Mouse (Mus musculus): ENCODE results near the gene Zfp108. TPM values are rescaled to one million over a fixed set of nuclear protein-coding genes. Genes with fewer than 3 reads are reported as not detected.

The Zfp108 gene
- polyA plus RNA-seq, 1 experiment from 2014 or later: 4.7 TPM

DNA sequence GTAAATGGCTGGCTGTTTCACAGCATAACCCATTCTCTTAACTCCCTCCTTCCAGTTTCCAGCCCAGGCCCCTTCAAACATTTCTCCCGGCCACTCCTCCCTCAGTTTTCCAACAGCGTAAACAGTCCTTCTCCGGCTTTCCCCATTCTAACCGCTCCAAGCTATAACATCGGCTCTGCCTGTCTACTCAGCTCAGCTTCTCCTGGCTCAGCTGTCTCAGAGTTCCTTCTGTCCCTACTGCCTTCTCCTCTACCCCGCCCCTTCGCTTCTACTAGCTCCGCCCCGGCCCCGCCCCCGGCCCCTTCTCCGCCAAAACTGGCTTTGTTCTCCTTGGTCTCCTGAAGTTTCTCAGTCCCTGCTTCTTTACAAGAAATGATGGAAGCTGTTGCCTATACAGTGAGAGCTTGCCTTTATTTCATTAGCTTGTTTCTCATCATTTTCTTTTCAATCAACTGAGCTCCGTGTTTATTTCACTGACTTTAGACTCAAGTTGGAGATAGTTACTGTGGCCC, 46.2 kb downstream of the Zfp108 start, which contains the start of gene Zfp61:
Gene Zfp61, minus strand, starts transcription at position 462 of the 512 bp plus-strand sequence.
- Histone ChIP-seq H3K4me1 (ENCODE audit: insufficient read depth) (peaks cover 6% of the 10 kb centered on the region; the same call in 1 of the 2 replicates), H3K4me2 (peak within 1 kb of the TSS; percentile 91), H3K9me3 (ENCODE audit: low read depth, low read length) (no peaks in the 10 kb centered on the region), H3K9ac (peak within 1 kb of the TSS; percentile 54), H3K27me3 (ENCODE audit: insufficient read depth, low read length) (no peaks in the 10 kb centered on the region), H3K36me3 (ENCODE audit: insufficient read depth) (peaks cover 22% of the 10 kb centered on the region), H3K27ac (ENCODE audit: low read depth) (peak within 1 kb of the TSS; percentile 67), H3K4me3 (ENCODE audit: low read depth, low read length) (peak within 1 kb of the TSS; percentile 72)
- 1% methylated on average over 13 of the region's 13 CpGs for WGBS
- TF ChIP-seq CTCF (IDR thresholded peaks at IDR 0.05; ENCODE audit: low read depth): no peak
- ATAC-seq (ENCODE audit: insufficient read depth) (peak; percentile 73), DNase-seq (peak; percentile 82)

Other genes starting within 250 kb of the Zfp108 start
- gene Vmn1r183, start 201.5 kb upstream of the Zfp108 start, polyA plus RNA-seq (2014; fragmentation: Nextera tagmentation; extraction: Ambion mirVana): not detected in 2 replicates
- gene Zfp180, start 172.9 kb upstream of the Zfp108 start, polyA plus RNA-seq (2014; fragmentation: Nextera tagmentation; extraction: Ambion mirVana): 22.8 and 27.2 TPM in 2 replicates
- 3.9 and 4.5 TPM in 2 replicates for gene Zfp112, start 142.5 kb upstream of the Zfp108 start, polyA plus RNA-seq (2014; fragmentation: Nextera tagmentation; extraction: Ambion mirVana)
- gene Zfp235, start 120.6 kb upstream of the Zfp108 start, polyA plus RNA-seq (2014; fragmentation: Nextera tagmentation; extraction: Ambion mirVana): 16.6 TPM in 2 replicates
- gene Zfp114, start 79.7 kb upstream of the Zfp108 start, polyA plus RNA-seq (2014; fragmentation: Nextera tagmentation; extraction: Ambion mirVana): 6.7 and 8.2 TPM in 2 replicates
- gene Zfp111, start 43.4 kb upstream of the Zfp108 start, polyA plus RNA-seq (2014; fragmentation: Nextera tagmentation; extraction: Ambion mirVana): 13.1 and 15.6 TPM in 2 replicates
- gene Zfp109, start 17.2 kb upstream of the Zfp108 start, polyA plus RNA-seq (2014; fragmentation: Nextera tagmentation; extraction: Ambion mirVana): 4.3 and 4.8 TPM in 2 replicates
- gene Zfp93, start 15.6 kb downstream of the Zfp108 start, polyA plus RNA-seq (2014; fragmentation: Nextera tagmentation; extraction: Ambion mirVana): 8.4 and 8.6 TPM in 2 replicates
- gene Zfp61, start 46.4 kb downstream of the Zfp108 start, polyA plus RNA-seq (2014; fragmentation: Nextera tagmentation; extraction: Ambion mirVana): 32.1 and 32.4 TPM in 2 replicates
- gene Zfp94, start 61.9 kb downstream of the Zfp108 start, polyA plus RNA-seq (2014; fragmentation: Nextera tagmentation; extraction: Ambion mirVana): 8.6 and 9.8 TPM in 2 replicates
- gene Tescl, start 79.1 kb downstream of the Zfp108 start, polyA plus RNA-seq (2014; fragmentation: Nextera tagmentation; extraction: Ambion mirVana): not detected in 2 replicates
- gene Lypd5, start 94.4 kb downstream of the Zfp108 start, polyA plus RNA-seq (2014; fragmentation: Nextera tagmentation; extraction: Ambion mirVana): not detected in 2 replicates
- gene Kcnn4, start 115.5 kb downstream of the Zfp108 start, polyA plus RNA-seq (2014; fragmentation: Nextera tagmentation; extraction: Ambion mirVana): 1.6 and 1.7 TPM in 2 replicates
- gene Smg9, start 144.8 kb downstream of the Zfp108 start, polyA plus RNA-seq (2014; fragmentation: Nextera tagmentation; extraction: Ambion mirVana): 21.5 and 24.5 TPM in 2 replicates
- 0.14 TPM in 1 of 2 replicates, not detected in the other for gene Irgc1, start 197.5 kb downstream of the Zfp108 start, polyA plus RNA-seq (2014; fragmentation: Nextera tagmentation; extraction: Ambion mirVana)
- 18.1 and 20.2 TPM in 2 replicates for gene Plaur, start 207.7 kb downstream of the Zfp108 start, polyA plus RNA-seq (2014; fragmentation: Nextera tagmentation; extraction: Ambion mirVana)
- 0.34 and 0.72 TPM in 2 replicates for gene Cadm4, start 227.2 kb downstream of the Zfp108 start, polyA plus RNA-seq (2014; fragmentation: Nextera tagmentation; extraction: Ambion mirVana)